Mouse (Mus musculus): ENCODE data around the gene Tacc2. TPM values are rescaled to one million over a fixed set of nuclear protein-coding genes. Genes with fewer than 3 reads are reported as not detected.
A peak's percentile ranks its signal among the peaks of the same experiment; 100 is the strongest.

Gene Tacc2
- polyA plus RNA-seq, 1 experiment from 2014 or later: 69.4 TPM

GRCm38 (mm10) chr7:130698480-130698879, 121.2 kb downstream of the Tacc2 start:
- ATAC-seq (ENCODE audit: low FRiP score): no peak
- peaks cover 64% of the 10 kb centered on the region for H3K4me1 ChIP-seq

GRCm38 (mm10) chr7:130701336-130701735, 124.1 kb downstream of the Tacc2 start:
- no peaks in the 10 kb centered on the region for H3K9me3 ChIP-seq (replicated peaks)
- no peak overlapping the region for H3K4me2 ChIP-seq (replicated peaks)
- peaks cover 44% of the 10 kb centered on the region for H3K4me1 ChIP-seq
- H3K9ac ChIP-seq: no peak overlapping the region
- H3K4me3 ChIP-seq: no peak overlapping the region
- ATAC-seq (ENCODE audit: low FRiP score): no peak
- peaks cover 12% of the 10 kb centered on the region; the same call in 1 of the 2 replicates for H3K36me3 ChIP-seq
- WGBS: 92% methylated on average over 1 of the region's 1 CpGs
- no peaks in the 10 kb centered on the region for H3K27me3 ChIP-seq
- H3K27ac ChIP-seq: no peak overlapping the region

More at GRCm38 (mm10) chr7:130698480-130698879, 121.2 kb downstream of the Tacc2 start:
- no peak overlapping the region for H3K9ac ChIP-seq
- no peak overlapping the region for H3K27ac ChIP-seq
- H3K27me3 ChIP-seq: no peaks in the 10 kb centered on the region
- peaks cover 12% of the 10 kb centered on the region; the same call in 1 of the 2 replicates for H3K36me3 ChIP-seq
- no peak overlapping the region for H3K4me3 ChIP-seq
- no peaks in the 10 kb centered on the region for H3K9me3 ChIP-seq (replicated peaks)
- H3K4me2 ChIP-seq (replicated peaks): no peak overlapping the region

GRCm38 (mm10) chr7:130705230-130705629, 128.0 kb downstream of the Tacc2 start:
- Histone ChIP-seq H3K27ac (no peak overlapping the region), H3K9ac (no peak overlapping the region), H3K9me3 (replicated peaks) (no peaks in the 10 kb centered on the region), H3K4me2 (replicated peaks) (no peak overlapping the region), H3K27me3 (no peaks in the 10 kb centered on the region), H3K4me3 (no peak overlapping the region), H3K36me3 (0 out of 2 replicates have a peak, but pooled peaks cover 7% of the 10 kb centered on the region), H3K4me1 (peaks cover 43% of the 10 kb centered on the region)
- ATAC-seq (ENCODE audit: low FRiP score): no peak
- 88% methylated on average over 2 of the region's 2 CpGs for WGBS

- no peaks in the 10 kb centered on the region for H3K27me3 ChIP-seq
- H3K27ac ChIP-seq: no peak overlapping the region
- H3K4me3 ChIP-seq: no peak overlapping the region
- no peaks in the 10 kb centered on the region for H3K9me3 ChIP-seq (replicated peaks)
- 0 out of 2 replicates have a peak overlapping the region, but pooled peaks have one; percentile 13 for H3K9ac ChIP-seq
- H3K36me3 ChIP-seq: no peaks in the 10 kb centered on the region
- no peak overlapping the region for H3K4me2 ChIP-seq (replicated peaks)
- H3K4me1 ChIP-seq: peaks cover 51% of the 10 kb centered on the region
- no peak for ATAC-seq (ENCODE audit: low FRiP score)
- WGBS: 56% methylated on average over 9 of the region's 9 CpGs
Observed at GRCm38 (mm10) chr7:130708940-130709339, 131.7 kb downstream of the Tacc2 start.

GRCm38 (mm10) chr7:130709372-130710274, 132.4 kb downstream of the Tacc2 start:
- Histone ChIP-seq H3K9me3 (replicated peaks) (no peaks in the 10 kb centered on the region), H3K4me2 (replicated peaks) (no peak overlapping the region), H3K9ac (0 out of 2 replicates have a peak overlapping the region, but pooled peaks have one; percentile 13), H3K27me3 (no peaks in the 10 kb centered on the region), H3K4me3 (no peak overlapping the region), H3K27ac (peak overlapping the region; percentile 52; the same call in 1 of the 2 replicates), H3K36me3 (no peaks in the 10 kb centered on the region), H3K4me1 (peaks cover 51% of the 10 kb centered on the region)
- ATAC-seq (ENCODE audit: low FRiP score): no peak
- WGBS: 54% methylated on average over 9 of the region's 9 CpGs

- Histone ChIP-seq H3K27ac (no peak overlapping the region), H3K9me3 (replicated peaks) (no peaks in the 10 kb centered on the region), H3K9ac (no peak overlapping the region), H3K36me3 (peaks cover 8% of the 10 kb centered on the region), H3K4me1 (peaks cover 47% of the 10 kb centered on the region), H3K27me3 (no peaks in the 10 kb centered on the region), H3K4me2 (replicated peaks) (no peak overlapping the region), H3K4me3 (no peak overlapping the region)
- no peak for ATAC-seq (ENCODE audit: low FRiP score)
- WGBS: 88% methylated on average over 7 of the region's 7 CpGs
Observed at GRCm38 (mm10) chr7:130711851-130712250, 134.6 kb downstream of the Tacc2 start.

- Histone ChIP-seq H3K9me3 (replicated peaks) (no peaks in the 10 kb centered on the region), H3K9ac (no peak overlapping the region), H3K27me3 (no peaks in the 10 kb centered on the region), H3K4me3 (no peak overlapping the region), H3K36me3 (peaks cover 22% of the 10 kb centered on the region), H3K27ac (peak overlapping the region; percentile 49; the same call in 1 of the 2 replicates), H3K4me2 (replicated peaks) (no peak overlapping the region), H3K4me1 (peaks cover 42% of the 10 kb centered on the region)
- WGBS: 41% methylated on average over 6 of the region's 6 CpGs
- ATAC-seq (ENCODE audit: low FRiP score): no peak
Observed at GRCm38 (mm10) chr7:130713319-130713718, 136.1 kb downstream of the Tacc2 start.

- Histone ChIP-seq H3K4me1 (peaks cover 40% of the 10 kb centered on the region), H3K4me2 (replicated peaks) (no peak overlapping the region), H3K27me3 (no peaks in the 10 kb centered on the region), H3K9me3 (replicated peaks) (no peaks in the 10 kb centered on the region), H3K36me3 (peaks cover 25% of the 10 kb centered on the region), H3K4me3 (no peak overlapping the region), H3K9ac (no peak overlapping the region), H3K27ac (no peak overlapping the region)
- no peak for ATAC-seq (ENCODE audit: low FRiP score)
- WGBS: 92% methylated on average over 3 of the region's 3 CpGs
Observed at GRCm38 (mm10) chr7:130715467-130715866, 138.2 kb downstream of the Tacc2 start.

- H3K4me2 ChIP-seq (replicated peaks): no peak overlapping the region
Observed at GRCm38 (mm10) chr7:130716341-130716740, 139.1 kb downstream of the Tacc2 start.

GRCm38 (mm10) chr7:130716989-130717388, 139.8 kb downstream of the Tacc2 start:
- Histone ChIP-seq H3K9ac (no peak overlapping the region), H3K4me3 (no peak overlapping the region), H3K36me3 (peaks cover 25% of the 10 kb centered on the region), H3K4me2 (replicated peaks) (no peak overlapping the region), H3K27me3 (no peaks in the 10 kb centered on the region), H3K9me3 (replicated peaks) (no peaks in the 10 kb centered on the region), H3K4me1 (peaks cover 40% of the 10 kb centered on the region), H3K27ac (no peak overlapping the region)
- 99% methylated on average over 5 of the region's 6 CpGs for WGBS
- ATAC-seq (ENCODE audit: low FRiP score): no peak

More at GRCm38 (mm10) chr7:130716341-130716740, 139.1 kb downstream of the Tacc2 start:
- Histone ChIP-seq H3K9me3 (replicated peaks) (no peaks in the 10 kb centered on the region), H3K9ac (no peak overlapping the region), H3K4me3 (no peak overlapping the region), H3K36me3 (peaks cover 25% of the 10 kb centered on the region), H3K4me1 (peaks cover 40% of the 10 kb centered on the region), H3K27me3 (no peaks in the 10 kb centered on the region), H3K27ac (no peak overlapping the region)
- WGBS: 92% methylated on average over 4 of the region's 4 CpGs
- no peak for ATAC-seq (ENCODE audit: low FRiP score)

- Histone ChIP-seq H3K9ac (peak overlapping the region; percentile 43), H3K4me1 (peaks cover 26% of the 10 kb centered on the region), H3K27me3 (no peaks in the 10 kb centered on the region), H3K27ac (peak overlapping the region; percentile 76), H3K9me3 (replicated peaks) (no peaks in the 10 kb centered on the region), H3K4me2 (replicated peaks) (peak overlapping the region; percentile 21; the same call in 1 of the 2 replicates), H3K36me3 (peaks cover 42% of the 10 kb centered on the region), H3K4me3 (no peak overlapping the region)
- WGBS: 12% methylated on average over 16 of the region's 16 CpGs
- no peak for ATAC-seq (ENCODE audit: low FRiP score)
Observed at GRCm38 (mm10) chr7:130719931-130720598, 142.8 kb downstream of the Tacc2 start.

GRCm38 (mm10) chr7:130720646-130721335, 143.6 kb downstream of the Tacc2 start:
- Histone ChIP-seq H3K4me3 (no peak overlapping the region), H3K36me3 (peaks cover 48% of the 10 kb centered on the region), H3K27me3 (no peaks in the 10 kb centered on the region), H3K27ac (no peak overlapping the region), H3K9me3 (replicated peaks) (no peaks in the 10 kb centered on the region), H3K4me1 (peaks cover 26% of the 10 kb centered on the region), H3K9ac (no peak overlapping the region), H3K4me2 (replicated peaks) (no peak overlapping the region)
- ATAC-seq (ENCODE audit: low FRiP score): no peak
- WGBS: 62% methylated on average over 9 of the region's 9 CpGs

Data from hindbrain, embryonic 12.5 days (tissue).